Mouse (Mus musculus) limb, embryonic 15.5 days (tissue): ENCODE measurements around the gene Pnn. TPM values are rescaled to one million over a fixed set of nuclear protein-coding genes. Genes with fewer than 3 reads are reported as not detected.

Experiments used
- ATAC-seq: fragments of 200-750 bp; cut with Nextera tagmentation; 2 replicates; pipeline ENCODE4 v1.8.0; 2017; ENCODE audit warnings: low read depth, moderate TSS enrichment; ENCODE audit not compliant: insufficient number of reproducible peaks, low FRiP score, low TSS enrichment
- H3K27ac ChIP-seq: fragments of 300-500 bp; sonication (generic); 2 replicates; pipeline ENCODE4 v1.5.1; 2015; ENCODE audit warnings: moderate library complexity, mild to moderate bottlenecking, inconsistent platforms
- H3K27me3 ChIP-seq: fragments of 300-500 bp; sonication (generic); 2 replicates; pipeline ENCODE4 v1.6.1; 2015; ENCODE audit warnings: inconsistent platforms
- H3K36me3 ChIP-seq: fragments of 300-500 bp; sonication (generic); 2 replicates; pipeline ENCODE4 v1.6.1; 2015; ENCODE audit warnings: inconsistent platforms
- H3K4me1 ChIP-seq: fragments of 300-500 bp; sonication (generic); 2 replicates; pipeline ENCODE4 v1.6.1; 2015; ENCODE audit warnings: inconsistent platforms
- H3K4me2 ChIP-seq: fragments of 300-500 bp; sonication (generic); 2 replicates; pipeline ENCODE4 v1.6.1; 2015; ENCODE audit warnings: mild to moderate bottlenecking, inconsistent platforms
- H3K4me3 ChIP-seq: fragments of 300-500 bp; sonication (generic); 2 replicates; pipeline ENCODE4 v1.5.1; 2015; ENCODE audit warnings: mild to moderate bottlenecking, inconsistent platforms
- H3K9ac ChIP-seq: fragments of 300-500 bp; sonication (generic); 2 replicates; pipeline ENCODE4 v1.6.1; 2015; ENCODE audit warnings: inconsistent platforms
- H3K9me3 ChIP-seq: fragments of 300-500 bp; sonication (generic); 2 replicates; pipeline ENCODE4 v1.6.1; 2016; ENCODE audit warnings: inconsistent platforms
- WGBS: fragments of 180-500 bp; shearing (Covaris S2); methylation state at CpG from one replicate; pipeline ENCODE4 v1.1.7; 2015; 5-methylcytosine and 5-hydroxymethylcytosine counted together
- polyA plus RNA-seq: library from polyadenylated mRNA; unstranded; fragments of >200 nt; fragmentation: Nextera tagmentation; extraction: Ambion mirVana; gene quantifications from 2 replicates; pipeline ENCODE4 v1.2.1, GENCODE M21; 2015

Pnn gene
- polyA plus RNA-seq: 98.8 and 103 TPM in 2 replicates

DNA sequence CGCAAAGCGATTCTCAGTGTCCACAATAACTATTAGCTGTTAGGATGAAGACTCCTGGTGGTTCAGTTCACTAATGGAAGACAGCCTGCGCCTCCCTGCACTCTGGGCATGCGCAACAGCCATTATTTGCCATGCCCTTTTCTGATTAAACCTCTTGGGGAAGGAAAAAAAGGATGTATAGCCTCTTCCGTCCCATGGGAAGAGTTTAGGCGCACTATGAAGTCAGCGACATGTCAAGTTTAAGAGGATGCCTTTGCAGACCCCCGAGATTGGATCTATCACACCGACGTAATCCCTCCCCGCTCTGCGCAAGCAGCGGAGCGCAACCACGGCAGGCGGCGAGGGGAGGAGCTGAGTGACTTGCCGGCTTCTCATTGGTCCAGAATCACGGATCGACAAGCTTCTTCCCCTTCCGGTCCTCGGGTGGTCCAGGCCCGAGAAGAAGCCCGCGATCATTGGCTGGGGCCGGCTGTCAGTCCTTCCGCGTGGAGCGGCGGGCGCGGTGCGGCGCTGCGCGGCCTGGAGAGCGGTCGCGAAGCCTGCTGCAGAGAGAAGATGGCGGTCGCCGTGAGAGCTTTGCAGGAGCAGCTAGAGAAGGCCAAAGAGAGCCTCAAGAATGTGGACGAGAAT is at the start of gene Pnn:
Pnn (plus strand) TSS at position 437 of the 630 bp plus-strand sequence.
- peaks cover 31% of the 10 kb centered on the region for H3K36me3 ChIP-seq
- peak within 1 kb of the TSS; percentile 90 for H3K27ac ChIP-seq
- WGBS: under 1% methylated on average over 43 of the region's 43 CpGs
- no peaks in the 10 kb centered on the region for H3K27me3 ChIP-seq
- no peaks in the 10 kb centered on the region; the same call in 1 of the 2 replicates for H3K4me1 ChIP-seq
- peak; percentile 100 for ATAC-seq
- H3K9ac ChIP-seq: peak within 1 kb of the TSS; percentile 100
- H3K9me3 ChIP-seq: no peaks in the 10 kb centered on the region
- H3K4me2 ChIP-seq: peak within 1 kb of the TSS; percentile 68
- H3K4me3 ChIP-seq: peak within 1 kb of the TSS; percentile 98

GRCm38 (mm10) chr12:59017970-59018369 is 48.7 kb upstream of the Pnn start:
- Histone ChIP-seq H3K4me1 (no peaks in the 10 kb centered on the region), H3K27me3 (no peaks in the 10 kb centered on the region), H3K27ac (no peak overlapping the region), H3K4me3 (no peak overlapping the region), H3K9ac (no peak overlapping the region), H3K36me3 (peaks cover 33% of the 10 kb centered on the region), H3K4me2 (no peak overlapping the region), H3K9me3 (no peaks in the 10 kb centered on the region)
- 86% methylated on average over 8 of the region's 8 CpGs for WGBS
- ATAC-seq: no peak

GRCm38 (mm10) chr12:59019891-59020290 is 46.8 kb upstream of the Pnn start:
- Histone ChIP-seq H3K36me3 (peaks cover 43% of the 10 kb centered on the region), H3K9me3 (no peaks in the 10 kb centered on the region), H3K4me3 (no peak overlapping the region), H3K27ac (no peak overlapping the region), H3K4me2 (no peak overlapping the region), H3K4me1 (no peaks in the 10 kb centered on the region), H3K9ac (no peak overlapping the region), H3K27me3 (no peaks in the 10 kb centered on the region)
- WGBS: 90% methylated on average over 2 of the region's 2 CpGs
- ATAC-seq: no peak

DNA sequence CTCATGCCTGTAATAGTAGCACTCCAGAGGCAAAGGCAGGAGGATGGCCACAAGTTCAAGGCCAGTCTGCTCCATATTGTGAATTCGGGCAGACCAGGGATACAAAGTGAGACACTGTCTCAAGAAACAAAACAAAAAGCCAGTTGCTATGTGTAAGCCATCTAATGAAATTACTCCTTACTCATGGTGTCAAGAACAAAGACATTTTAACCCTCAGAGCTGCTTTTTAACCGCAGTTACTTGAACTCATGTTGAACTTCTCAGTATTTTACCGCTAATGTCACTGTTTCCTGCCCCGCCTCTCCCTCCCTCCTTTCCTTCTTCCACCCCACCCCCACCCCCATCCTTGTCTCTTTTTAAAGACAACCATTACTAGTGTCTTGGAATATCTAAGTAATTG is 45.4 kb upstream of the Pnn start:
- Histone ChIP-seq H3K4me2 (no peak overlapping the region), H3K27me3 (no peaks in the 10 kb centered on the region), H3K27ac (no peak overlapping the region), H3K4me3 (no peak overlapping the region), H3K9me3 (no peaks in the 10 kb centered on the region), H3K36me3 (peaks cover 51% of the 10 kb centered on the region), H3K4me1 (no peaks in the 10 kb centered on the region), H3K9ac (no peak overlapping the region)
- ATAC-seq: no peak
- WGBS: 92% methylated on average over 4 of the region's 4 CpGs

DNA sequence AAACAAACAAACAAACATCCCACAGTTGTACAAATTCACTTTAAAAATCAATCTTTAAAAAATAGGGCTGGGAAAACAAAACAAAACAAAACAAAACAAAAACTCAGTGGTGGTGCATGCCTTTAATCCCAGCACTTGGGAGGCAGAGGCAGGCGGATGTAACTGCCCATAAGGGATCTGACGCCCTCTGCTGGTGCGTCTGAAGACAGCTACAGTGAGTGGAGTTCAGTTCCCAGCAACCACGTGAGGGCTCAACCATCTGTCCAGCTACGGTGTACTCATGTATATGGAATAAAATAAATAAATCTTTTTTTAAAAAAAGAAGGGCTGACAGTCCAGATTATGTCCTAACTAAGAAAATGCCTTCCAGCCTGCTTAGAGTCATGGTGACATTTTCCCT is 34.6 kb upstream of the Pnn start:
- Histone ChIP-seq H3K36me3 (peaks cover 13% of the 10 kb centered on the region; the same call in 1 of the 2 replicates), H3K27me3 (no peaks in the 10 kb centered on the region), H3K9me3 (no peaks in the 10 kb centered on the region), H3K9ac (no peak overlapping the region), H3K4me3 (no peak overlapping the region), H3K27ac (no peak overlapping the region), H3K4me2 (no peak overlapping the region), H3K4me1 (no peaks in the 10 kb centered on the region)
- no peak for ATAC-seq
- WGBS: 72% methylated on average over 5 of the region's 5 CpGs

GRCm38 (mm10) chr12:59039162-59039970 is 27.3 kb upstream of the Pnn start:
- H3K4me3 ChIP-seq: no peak overlapping the region
- no peak overlapping the region for H3K4me2 ChIP-seq
- H3K27me3 ChIP-seq: no peaks in the 10 kb centered on the region
- no peak overlapping the region for H3K9ac ChIP-seq
- H3K9me3 ChIP-seq: no peaks in the 10 kb centered on the region
- H3K4me1 ChIP-seq: 0 out of 2 replicates have a peak, but pooled peaks cover 5% of the 10 kb centered on the region
- 67% methylated on average over 10 of the region's 10 CpGs for WGBS
- H3K36me3 ChIP-seq: peaks cover 26% of the 10 kb centered on the region
- no peak for ATAC-seq
- peak overlapping the region; percentile 77; the same call in 1 of the 2 replicates for H3K27ac ChIP-seq

- WGBS: 7% methylated on average over 23 of the region's 23 CpGs
- H3K9ac ChIP-seq: no peak overlapping the region
- H3K4me1 ChIP-seq: 0 out of 2 replicates have a peak, but pooled peaks cover 5% of the 10 kb centered on the region
- peaks cover 34% of the 10 kb centered on the region for H3K36me3 ChIP-seq
- 0 out of 2 replicates have a peak overlapping the region, but pooled peaks have one; percentile 15 for H3K4me2 ChIP-seq
- no peaks in the 10 kb centered on the region for H3K27me3 ChIP-seq
- H3K4me3 ChIP-seq: no peak overlapping the region
- H3K9me3 ChIP-seq: no peaks in the 10 kb centered on the region
- ATAC-seq: peak; percentile 30; the same call in 1 of the 2 replicates
- peak overlapping the region; percentile 77 for H3K27ac ChIP-seq
These were observed 26.5 kb upstream of the Pnn start for GRCm38 (mm10) chr12:59039971-59040844.

GRCm38 (mm10) chr12:59040851-59041250 is 25.8 kb upstream of the Pnn start:
- Histone ChIP-seq H3K27me3 (no peaks in the 10 kb centered on the region), H3K4me1 (0 out of 2 replicates have a peak, but pooled peaks cover 5% of the 10 kb centered on the region), H3K9ac (no peak overlapping the region), H3K27ac (peak overlapping the region; percentile 22; the same call in 1 of the 2 replicates), H3K9me3 (no peaks in the 10 kb centered on the region), H3K4me2 (no peak overlapping the region), H3K36me3 (peaks cover 40% of the 10 kb centered on the region), H3K4me3 (no peak overlapping the region)
- WGBS: 23% methylated on average over 7 of the region's 7 CpGs
- no peak for ATAC-seq

DNA sequence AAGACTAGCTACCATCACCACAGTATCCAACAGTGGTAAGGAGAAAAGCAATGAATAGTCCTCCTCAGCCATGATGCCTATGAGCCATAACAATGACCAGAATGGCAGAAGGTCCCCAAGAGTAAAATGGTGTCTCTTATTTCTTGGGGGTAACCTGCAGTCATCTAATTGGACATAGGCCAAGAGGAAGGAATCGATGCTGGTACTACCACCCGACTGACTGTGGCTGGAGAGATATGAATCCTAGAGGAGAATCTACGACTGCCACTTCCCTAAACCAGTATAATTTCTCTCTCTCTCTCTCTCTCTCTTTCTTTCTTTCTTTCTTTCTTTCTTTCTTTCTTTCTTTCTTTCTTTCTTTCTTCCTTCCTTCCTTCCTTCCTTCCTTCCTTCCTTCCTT is 14.2 kb upstream of the Pnn start:
- H3K4me1 ChIP-seq: no peaks in the 10 kb centered on the region
- 93% methylated on average over 3 of the region's 3 CpGs for WGBS
- H3K9ac ChIP-seq: no peak overlapping the region
- H3K36me3 ChIP-seq: peaks cover 36% of the 10 kb centered on the region
- H3K9me3 ChIP-seq: no peaks in the 10 kb centered on the region
- ATAC-seq: no peak
- H3K27me3 ChIP-seq: no peaks in the 10 kb centered on the region
- H3K27ac ChIP-seq: no peak overlapping the region
- no peak overlapping the region for H3K4me2 ChIP-seq
- H3K4me3 ChIP-seq: no peak overlapping the region

DNA sequence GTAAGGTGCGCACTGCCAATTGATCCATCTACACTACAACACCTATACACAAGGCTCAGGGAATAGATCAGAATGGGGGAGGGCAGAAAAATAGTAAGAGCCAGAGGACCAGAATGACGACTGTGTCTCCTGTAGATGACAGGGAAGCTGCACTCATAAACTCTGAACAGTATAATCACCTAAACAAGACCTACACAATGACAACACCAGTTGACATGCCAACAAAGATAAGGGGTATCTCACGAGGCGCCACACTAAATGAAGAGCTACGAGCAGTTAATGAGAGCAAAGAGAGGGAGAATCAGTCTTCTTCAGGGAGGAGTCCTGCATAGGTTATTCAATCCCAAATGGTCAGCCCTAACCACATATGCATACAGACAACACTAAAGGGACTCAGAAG is 13.5 kb upstream of the Pnn start:
- Histone ChIP-seq H3K9ac (no peak overlapping the region), H3K4me1 (no peaks in the 10 kb centered on the region), H3K4me2 (no peak overlapping the region), H3K27me3 (no peaks in the 10 kb centered on the region), H3K4me3 (no peak overlapping the region), H3K36me3 (peaks cover 41% of the 10 kb centered on the region), H3K27ac (no peak overlapping the region), H3K9me3 (no peaks in the 10 kb centered on the region)
- WGBS: 92% methylated on average over 5 of the region's 5 CpGs
- no peak for ATAC-seq

DNA sequence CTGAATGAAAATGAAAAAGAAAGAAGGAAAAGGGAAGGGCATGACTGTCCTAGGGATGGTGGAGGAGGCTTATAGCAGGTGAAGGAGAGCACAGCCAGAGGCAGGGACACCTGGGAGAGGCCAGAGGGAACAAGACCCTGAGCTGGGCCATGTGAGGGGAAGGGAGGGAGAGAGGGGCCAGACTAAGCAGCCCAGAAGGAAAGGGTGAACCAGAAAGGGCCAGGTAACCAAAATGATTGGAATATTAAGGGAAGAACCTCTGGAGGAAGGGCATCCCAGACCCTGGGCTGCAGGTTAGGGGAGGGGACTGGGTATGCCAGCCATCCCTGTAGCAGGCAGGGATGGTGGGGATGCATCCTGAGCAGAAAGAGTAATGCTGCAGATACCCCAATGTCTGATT is 12.7 kb upstream of the Pnn start:
- Histone ChIP-seq H3K27me3 (no peaks in the 10 kb centered on the region), H3K9ac (no peak overlapping the region), H3K27ac (no peak overlapping the region), H3K4me2 (no peak overlapping the region), H3K9me3 (no peaks in the 10 kb centered on the region), H3K4me3 (no peak overlapping the region), H3K4me1 (peaks cover under 1% of the 10 kb centered on the region; the same call in 1 of the 2 replicates), H3K36me3 (peaks cover 43% of the 10 kb centered on the region)
- no peak for ATAC-seq
